Mouse (Mus musculus): Measurements from ENCODE around the gene 6030468B19Rik. TPM values are rescaled to one million over a fixed set of nuclear protein-coding genes. Genes with fewer than 3 reads are reported as not detected.

Gene 6030468B19Rik
- total RNA-seq (2014; fragmentation: Nextera tagmentation) = not detected in 2 replicates
- total RNA-seq (2017) = not detected in 2 replicates

- ATAC-seq (replicated peaks; ENCODE audit: poor library complexity, severe bottlenecking) = no peak
Observed at GRCm38 (mm10) chr11:117797511-117798159, at the start of gene 6030468B19Rik. Gene 6030468B19Rik, plus strand, starts transcription at chr11:117797660.

- ATAC-seq (replicated peaks; ENCODE audit: poor library complexity, severe bottlenecking) = no peak
Observed at GRCm38 (mm10) chr11:117748628-117749027, 48.8 kb upstream of the 6030468B19Rik start.

- no peak for ATAC-seq (replicated peaks; ENCODE audit: poor library complexity, severe bottlenecking)
Observed at GRCm38 (mm10) chr11:117749414-117749813, 48.0 kb upstream of the 6030468B19Rik start.

- no peak for ATAC-seq (replicated peaks; ENCODE audit: poor library complexity, severe bottlenecking)
Observed at GRCm38 (mm10) chr11:117751544-117751943, 45.9 kb upstream of the 6030468B19Rik start.

- no peak for ATAC-seq (replicated peaks; ENCODE audit: poor library complexity, severe bottlenecking)
Observed at GRCm38 (mm10) chr11:117755891-117756290, 41.6 kb upstream of the 6030468B19Rik start.

- no peak for ATAC-seq (replicated peaks; ENCODE audit: poor library complexity, severe bottlenecking)
Observed at GRCm38 (mm10) chr11:117759267-117759666, 38.2 kb upstream of the 6030468B19Rik start.

- ATAC-seq (replicated peaks; ENCODE audit: poor library complexity, severe bottlenecking) = no peak
Observed at GRCm38 (mm10) chr11:117760374-117761119, 36.9 kb upstream of the 6030468B19Rik start.

- ATAC-seq (replicated peaks; ENCODE audit: poor library complexity, severe bottlenecking) = no peak
Observed at GRCm38 (mm10) chr11:117761801-117762200, 35.7 kb upstream of the 6030468B19Rik start.

GRCm38 (mm10) chr11:117762246-117762645 lies 35.2 kb upstream of the 6030468B19Rik start:
- ATAC-seq (replicated peaks; ENCODE audit: poor library complexity, severe bottlenecking) = no peak

- ATAC-seq (replicated peaks; ENCODE audit: poor library complexity, severe bottlenecking) = no peak
Observed at GRCm38 (mm10) chr11:117764319-117764718, 33.1 kb upstream of the 6030468B19Rik start.

GRCm38 (mm10) chr11:117765361-117765760 lies 32.1 kb upstream of the 6030468B19Rik start:
- ATAC-seq (replicated peaks; ENCODE audit: poor library complexity, severe bottlenecking) = no peak

- ATAC-seq (replicated peaks; ENCODE audit: poor library complexity, severe bottlenecking) = no peak
Observed at GRCm38 (mm10) chr11:117766275-117766674, 31.2 kb upstream of the 6030468B19Rik start.

- ATAC-seq (replicated peaks; ENCODE audit: poor library complexity, severe bottlenecking) = 0 out of 2 replicates have a peak, but pooled peaks have one; percentile 25
Observed at GRCm38 (mm10) chr11:117768725-117769682, 28.5 kb upstream of the 6030468B19Rik start.

GRCm38 (mm10) chr11:117769683-117770047 lies 27.8 kb upstream of the 6030468B19Rik start:
- ATAC-seq (replicated peaks; ENCODE audit: poor library complexity, severe bottlenecking) = no peak

GRCm38 (mm10) chr11:117770407-117770806 lies 27.1 kb upstream of the 6030468B19Rik start:
- ATAC-seq (replicated peaks; ENCODE audit: poor library complexity, severe bottlenecking) = no peak

GRCm38 (mm10) chr11:117772352-117772751 lies 25.1 kb upstream of the 6030468B19Rik start:
- ATAC-seq (replicated peaks; ENCODE audit: poor library complexity, severe bottlenecking) = no peak

GRCm38 (mm10) chr11:117774925-117775324 lies 22.5 kb upstream of the 6030468B19Rik start:
- no peak for ATAC-seq (replicated peaks; ENCODE audit: poor library complexity, severe bottlenecking)

- ATAC-seq (replicated peaks; ENCODE audit: poor library complexity, severe bottlenecking) = no peak
Observed at GRCm38 (mm10) chr11:117775540-117775939, 21.9 kb upstream of the 6030468B19Rik start.

GRCm38 (mm10) chr11:117776085-117776792 lies 21.2 kb upstream of the 6030468B19Rik start:
- ATAC-seq (replicated peaks; ENCODE audit: poor library complexity, severe bottlenecking) = no peak

- ATAC-seq (replicated peaks; ENCODE audit: poor library complexity, severe bottlenecking) = peak; percentile 17
Observed at GRCm38 (mm10) chr11:117777111-117777510, 20.3 kb upstream of the 6030468B19Rik start.
